Mouse (Mus musculus) mouse embryonic stem cell (cell line): ENCODE data around the gene Gabrb1.
"Not testable (repeated sequence)": the region's sequence is repeated elsewhere in the genome, so short reads cannot be mapped to it uniquely, and the experiment has no call there.

Experiments
- in situ Hi-C, 2 experiments: fragments of 300-500 bp; cut with MboI; formaldehyde crosslinking; loops; 1 replicate in 1 of 2; 3 replicates in 1 of 2; pipeline ENCODE4 v1.14.3; 2019 to 2020; ENCODE audit warnings: low sequenced_read_pairs in 2 of 2, low pct_unique_long_range_greater_than_20kb in 1 of 2, mixed read lengths in 1 of 2; ENCODE audit not compliant: unreplicated experiment in 1 of 2

Gene Gabrb1

GRCm38 (mm10) chr5:71972831-71973230 is 314.9 kb downstream of the Gabrb1 start:
- in situ Hi-C loops = no loop called here

- in situ Hi-C loops = no loop called here
Observed at GRCm38 (mm10) chr5:71976133-71976532, 318.2 kb downstream of the Gabrb1 start.

- in situ Hi-C loops = no loop called here
Observed at GRCm38 (mm10) chr5:71976571-71977061, 318.7 kb downstream of the Gabrb1 start.

GRCm38 (mm10) chr5:71986561-71986960 is 328.6 kb downstream of the Gabrb1 start:
- in situ Hi-C loops = no loop called here

- in situ Hi-C loops = no loop called here
Observed at GRCm38 (mm10) chr5:71986983-71987398, 329.1 kb downstream of the Gabrb1 start.

- in situ Hi-C loops = no loop called here
Observed at GRCm38 (mm10) chr5:71999466-71999865, 341.6 kb downstream of the Gabrb1 start.

GRCm38 (mm10) chr5:72003811-72004435 is 346.0 kb downstream of the Gabrb1 start:
- in situ Hi-C loops = no loop called here

GRCm38 (mm10) chr5:72036954-72037353 is 379.0 kb downstream of the Gabrb1 start:
- in situ Hi-C loops = no loop called here

GRCm38 (mm10) chr5:72043226-72044151 is 385.6 kb downstream of the Gabrb1 start:
- in situ Hi-C loops = no loop called here

- in situ Hi-C loops = no loop called here
Observed at GRCm38 (mm10) chr5:72046261-72046660, 388.3 kb downstream of the Gabrb1 start.

- in situ Hi-C loops = no loop called here
Observed at GRCm38 (mm10) chr5:72064079-72064478, 406.2 kb downstream of the Gabrb1 start.

- in situ Hi-C loops = no loop called here
Observed at GRCm38 (mm10) chr5:72068826-72069225, 410.9 kb downstream of the Gabrb1 start.

- in situ Hi-C loops = not testable (repeated sequence)
Observed at GRCm38 (mm10) chr5:72069398-72069797, 411.5 kb downstream of the Gabrb1 start.

GRCm38 (mm10) chr5:72076781-72077180 is 418.9 kb downstream of the Gabrb1 start:
- in situ Hi-C loops = no loop called here

GRCm38 (mm10) chr5:72086518-72086917 is 428.6 kb downstream of the Gabrb1 start:
- in situ Hi-C loops = no loop called here

- in situ Hi-C loops = no loop called here
Observed at GRCm38 (mm10) chr5:72094582-72094981, 436.7 kb downstream of the Gabrb1 start.

- in situ Hi-C loops = no loop called here
Observed at GRCm38 (mm10) chr5:72095015-72095414, 437.1 kb downstream of the Gabrb1 start.

- in situ Hi-C loops = no loop called here
Observed at GRCm38 (mm10) chr5:72104274-72104921, 446.5 kb downstream of the Gabrb1 start.

GRCm38 (mm10) chr5:72122414-72123037 is 464.6 kb downstream of the Gabrb1 start:
- in situ Hi-C loops = no loop called here
